Mouse (Mus musculus) CH12.LX (cell line): ENCODE results near the gene S100a2. TPM values are rescaled to one million over a fixed set of nuclear protein-coding genes. Genes with fewer than 3 reads are reported as not detected.

ENCODE experiments used
- DNase-seq: peaks from one replicate; pipeline ENCODE4 v3.0.0-alpha.2; 2013; ENCODE audit errors: extremely low read depth
- H3K27ac ChIP-seq: 2 replicates; pipeline ENCODE4 v1.5.1; 2012; ENCODE audit warnings: low read depth, mild to moderate bottlenecking, control low read depth, moderate library complexity; ENCODE audit not compliant: insufficient read depth
- H3K27me3 ChIP-seq: replicated peaks from 2 replicates; pipeline ENCODE3; 2012; ENCODE audit warnings: inconsistent platforms
- H3K36me3 ChIP-seq, 2 experiments: replicated peaks in 1 of 2; 2 replicates each; pipeline versions ENCODE3 to v1.6.1; 2012; ENCODE audit warnings: inconsistent platforms in 1 of 2, low read length in 1 of 2, mild to moderate bottlenecking in 1 of 2, mixed read lengths in 1 of 2, moderate library complexity in 1 of 2; ENCODE audit not compliant: control insufficient read depth in 1 of 2, insufficient read depth in 1 of 2
- H3K4me1 ChIP-seq, 2 experiments: 2 replicates each; pipeline ENCODE4 v1.6.1; 2012; ENCODE audit warnings: inconsistent platforms in 1 of 2, moderate library complexity in 1 of 2; ENCODE audit not compliant: insufficient read depth in 2 of 2, control insufficient read depth in 1 of 2
- H3K4me2 ChIP-seq: 2 replicates; pipeline ENCODE4 v1.6.1; 2012; ENCODE audit warnings: low read depth, mild to moderate bottlenecking, control low read depth; ENCODE audit not compliant: poor library complexity, insufficient read depth, severe bottlenecking
- H3K4me3 ChIP-seq, 3 experiments: fragments of 150-350 bp in 1 of 3; sonication (generic) in 1 of 3; replicated peaks in 1 of 3; 2 replicates each; pipeline versions ENCODE3 to v1.5.1; 2011 to 2012; ENCODE audit warnings: low read depth in 2 of 3, low read length in 2 of 3, mild to moderate bottlenecking in 2 of 3, moderate library complexity in 2 of 3, control low read depth in 1 of 3, improper control_type of control experiment in 1 of 3, inconsistent platforms in 1 of 3, mixed read lengths in 1 of 3; ENCODE audit not compliant: poor library complexity in 1 of 3
- H3K79me2 ChIP-seq: replicated peaks from 2 replicates; pipeline ENCODE4 v1.6.1; 2012; ENCODE audit warnings: mild to moderate bottlenecking, moderate library complexity; ENCODE audit not compliant: control insufficient read depth, poor library complexity, insufficient read depth, severe bottlenecking; ENCODE audit errors: extremely low read depth
- H3K9ac ChIP-seq: 2 replicates; pipeline ENCODE4 v1.6.1; 2012; ENCODE audit warnings: low read depth, mild to moderate bottlenecking, control low read depth, moderate library complexity; ENCODE audit not compliant: insufficient read depth
- H3K9me3 ChIP-seq: replicated peaks from 2 replicates; pipeline ENCODE3; 2012; ENCODE audit warnings: low read length, inconsistent platforms, mixed read lengths
- CHD1 ChIP-seq: IDR thresholded peaks from 2 replicates; pipeline ENCODE4 v1.6.1; 2012; ENCODE audit warnings: low read depth, low read length, improper control_type of control experiment, inconsistent platforms
- CHD2 ChIP-seq: IDR thresholded peaks from 2 replicates; pipeline ENCODE4 v1.6.1; 2011; ENCODE audit warnings: low read length, improper control_type of control experiment
- E2F4 ChIP-seq: IDR thresholded peaks from 2 replicates; pipeline ENCODE4 v1.6.1; 2011; ENCODE audit warnings: low read depth, low read length, improper control_type of control experiment; ENCODE audit not compliant: insufficient replicate concordance
- EP300 ChIP-seq: IDR thresholded peaks from 2 replicates; pipeline ENCODE4 v1.6.1; 2011; ENCODE audit warnings: low read length, improper control_type of control experiment
- ETS1 ChIP-seq: conservative IDR thresholded peaks from 2 replicates; pipeline ENCODE4 v1.6.1; 2012; ENCODE audit warnings: low read depth, mild to moderate bottlenecking, inconsistent platforms, low read length, improper control_type of control experiment, moderate library complexity
- GABPA ChIP-seq: IDR thresholded peaks from 2 replicates; pipeline ENCODE4 v1.6.1; 2012; ENCODE audit warnings: low read depth, low read length, improper control_type of control experiment, inconsistent platforms; ENCODE audit not compliant: insufficient replicate concordance
- IRF4 ChIP-seq: IDR thresholded peaks from 2 replicates; pipeline ENCODE4 v1.6.1; 2014; ENCODE audit warnings: low read depth, mild to moderate bottlenecking, inconsistent platforms, low read length, improper control_type of control experiment
- JUN ChIP-seq: IDR thresholded peaks from 2 replicates; pipeline ENCODE4 v1.6.1; 2011; ENCODE audit warnings: low read depth, mild to moderate bottlenecking, low read length, improper control_type of control experiment, moderate library complexity; ENCODE audit not compliant: insufficient read depth
- JUND ChIP-seq: conservative IDR thresholded peaks from 2 replicates; pipeline ENCODE4 v1.6.1; 2011; ENCODE audit warnings: low read depth, low read length, improper control_type of control experiment
- KAT2A ChIP-seq: IDR thresholded peaks from 2 replicates; pipeline ENCODE4 v1.6.1; 2012; ENCODE audit warnings: low read length, improper control_type of control experiment, inconsistent platforms; ENCODE audit not compliant: insufficient replicate concordance
- MAZ ChIP-seq: IDR thresholded peaks from 2 replicates; pipeline ENCODE4 v1.6.1; 2012; ENCODE audit warnings: low read depth, mild to moderate bottlenecking, inconsistent platforms, low read length, improper control_type of control experiment, moderate library complexity
- MEF2A ChIP-seq: IDR thresholded peaks from 2 replicates; pipeline ENCODE4 v1.6.1; 2014; ENCODE audit warnings: low read depth, mild to moderate bottlenecking, inconsistent platforms, low read length, improper control_type of control experiment, borderline replicate concordance
- NRF1 ChIP-seq: IDR thresholded peaks from 2 replicates; pipeline ENCODE4 v1.6.1; 2014; ENCODE audit warnings: low read depth, mild to moderate bottlenecking, inconsistent platforms, low read length, improper control_type of control experiment, moderate library complexity
- POLR2AphosphoS2 ChIP-seq: IDR thresholded peaks from 2 replicates; pipeline ENCODE4 v1.6.1; 2011; ENCODE audit warnings: low read depth, low read length, improper control_type of control experiment
- RAD21 ChIP-seq: IDR thresholded peaks from 2 replicates; pipeline ENCODE4 v1.6.1; 2011; ENCODE audit warnings: low read depth, mild to moderate bottlenecking, low read length, improper control_type of control experiment, moderate library complexity
- RCOR1 ChIP-seq: conservative IDR thresholded peaks from 2 replicates; pipeline ENCODE4 v1.6.1; 2012; ENCODE audit warnings: low read depth, mild to moderate bottlenecking, inconsistent platforms, low read length, improper control_type of control experiment
- SMC3 ChIP-seq: IDR thresholded peaks from 2 replicates; pipeline ENCODE4 v1.6.1; 2011; ENCODE audit warnings: low read depth, low read length, improper control_type of control experiment
- TBP ChIP-seq: conservative IDR thresholded peaks from 2 replicates; pipeline ENCODE4 v1.6.1; 2011; ENCODE audit warnings: low read depth, low read length, improper control_type of control experiment
- TCF12 ChIP-seq: IDR thresholded peaks from 2 replicates; pipeline ENCODE4 v1.6.1; 2014; ENCODE audit warnings: low read depth, mild to moderate bottlenecking, inconsistent platforms, low read length, improper control_type of control experiment
- UBTF ChIP-seq: IDR thresholded peaks from 2 replicates; pipeline ENCODE4 v1.6.1; 2012; ENCODE audit warnings: low read depth, mild to moderate bottlenecking, inconsistent platforms, low read length, improper control_type of control experiment, moderate library complexity
- USF1 ChIP-seq: IDR thresholded peaks from 2 replicates; pipeline ENCODE4 v1.6.1; 2014; ENCODE audit warnings: low read depth, mild to moderate bottlenecking, inconsistent platforms, low read length, improper control_type of control experiment
- ZKSCAN1 ChIP-seq: IDR thresholded peaks from 2 replicates; pipeline ENCODE4 v1.6.1; 2012; ENCODE audit warnings: low read depth, inconsistent platforms, low read length, improper control_type of control experiment, borderline replicate concordance
- ZMIZ1 ChIP-seq: IDR thresholded peaks from 2 replicates; pipeline ENCODE4 v1.6.1; 2012; ENCODE audit warnings: low read depth, mild to moderate bottlenecking, inconsistent platforms, low read length, improper control_type of control experiment
- dilution Hi-C: fragments of 300-500 bp; cut with MboI; formaldehyde crosslinking; loops from 2 replicates; pipeline ENCODE4 v1.14.3; 2020; ENCODE audit warnings: low sequenced_read_pairs; ENCODE audit not compliant: extremely low pct_unique_long_range_greater_than_20kb, extremely low pct_ligation_motif_present
- in situ Hi-C: fragments of 300-500 bp; cut with MboI; formaldehyde crosslinking; loops from 3 replicates; pipeline ENCODE4 v1.14.3; 2019; ENCODE audit warnings: low sequenced_read_pairs, low pct_ligation_motif_present, low pct_unique_long_range_greater_than_20kb, mixed read lengths
- polyA plus RNA-seq: library from polyadenylated mRNA; unstranded; fragments of >175 nt; gene quantifications from 2 replicates; pipeline ENCODE4 v1.2.1, GENCODE M21; 2012; ENCODE audit warnings: low read depth; ENCODE audit not compliant: insufficient read length
- total RNA-seq, 2 experiments: library from RNA; depleted of rRNA; stranded (reverse); fragments of 300-350 nt in 1 of 2; fragments of >200 nt in 1 of 2; gene quantifications; 2 replicates each; pipeline ENCODE4 v1.2.3; 2012 to 2014

The S100a2 gene
- total and polyA plus RNA-seq, 3 experiments: not detected

DNA sequence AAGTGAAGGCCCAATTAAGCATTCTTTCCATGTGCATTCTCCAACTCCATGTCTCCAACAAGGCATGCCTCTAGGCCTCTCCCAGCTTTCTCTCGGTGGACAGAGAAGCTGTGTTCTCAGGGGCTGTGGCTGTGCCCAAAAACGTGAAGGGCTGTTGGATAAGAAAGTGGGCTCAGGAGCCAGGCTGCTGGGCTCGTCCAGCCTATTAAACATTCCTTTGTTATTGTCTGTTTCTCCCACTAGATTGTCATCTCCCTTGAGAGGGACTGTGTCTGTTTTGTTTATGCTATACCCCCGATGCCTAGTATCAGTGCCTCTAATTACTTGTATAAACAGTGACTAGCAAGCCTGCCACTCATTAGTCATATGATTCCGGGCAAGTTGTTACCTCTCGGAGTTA, 7.7 kb downstream of the S100a2 start:
- peaks cover 2 to 6% of the 10 kb centered on the region in 2 experiments; a peak in 3 of 4 replicates for H3K4me1 ChIP-seq
- no peak overlapping the region for H3K4me2 ChIP-seq
- H3K79me2 ChIP-seq: no peaks in the 10 kb centered on the region
- no peak overlapping the region for H3K9ac ChIP-seq
- peaks cover 7% of the 10 kb centered on the region for H3K9me3 ChIP-seq
- no peaks in the 10 kb centered on the region for H3K36me3 ChIP-seq
- DNase-seq: no peak
- no peak overlapping the region for H3K4me3 ChIP-seq
- TF ChIP-seq NRF1: no peak
- TF ChIP-seq CHD2: no peak
- TF ChIP-seq EP300: no peak
- TF ChIP-seq ZMIZ1: no peak
- no peak for TF ChIP-seq JUND
- TF ChIP-seq SMC3: no peak
- no peak for TF ChIP-seq JUN
- no peak for TF ChIP-seq TCF12
- TF ChIP-seq E2F4: no peak
- no peak for TF ChIP-seq MEF2A
- no peak for TF ChIP-seq ZKSCAN1
- no peak for TF ChIP-seq CHD1
- H3K27ac ChIP-seq: no peak overlapping the region
- in situ Hi-C loops: no loop called here
- no peaks in the 10 kb centered on the region for H3K27me3 ChIP-seq
- dilution Hi-C loops: no loop called here

DNA sequence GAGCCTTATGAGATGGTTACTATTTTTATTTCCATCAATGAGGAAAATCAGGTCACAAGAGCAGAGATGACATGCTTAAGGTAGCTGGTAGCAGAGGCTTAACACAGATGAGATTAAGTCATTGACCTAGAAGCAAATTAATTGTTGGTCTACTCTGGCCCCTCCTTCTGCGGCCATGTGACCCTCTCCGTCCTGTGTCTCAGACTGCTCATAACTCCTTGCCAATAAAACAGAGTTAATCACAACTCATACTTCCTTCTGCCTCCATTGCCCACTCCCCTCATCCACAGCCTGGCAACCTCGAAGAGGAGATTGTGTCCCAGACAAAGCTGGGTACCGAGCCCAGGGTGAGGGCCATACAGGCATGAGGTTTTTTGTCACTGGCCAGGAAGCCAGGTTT, 8.2 kb downstream of the S100a2 start:
- in situ Hi-C loops: no loop called here
- dilution Hi-C loops: no loop called here

More for the DNA sequence above, 8.2 kb downstream of the S100a2 start:
- no peaks in the 10 kb centered on the region for H3K27me3 ChIP-seq
- H3K4me2 ChIP-seq: no peak overlapping the region
- no peaks in the 10 kb centered on the region for H3K79me2 ChIP-seq
- no peak overlapping the region for H3K27ac ChIP-seq
- peaks cover 7% of the 10 kb centered on the region for H3K9me3 ChIP-seq
- H3K4me1 ChIP-seq: peaks cover 2 to 6% of the 10 kb centered on the region in 2 experiments; a peak in 3 of 4 replicates
- DNase-seq: no peak
- H3K4me3 ChIP-seq: no peak overlapping the region
- H3K9ac ChIP-seq: no peak overlapping the region
- no peaks in the 10 kb centered on the region for H3K36me3 ChIP-seq
- TF ChIP-seq RAD21 (no peak), MEF2A (no peak), TCF12 (no peak), USF1 (no peak), KAT2A (no peak), RCOR1 (no peak), IRF4 (no peak), MAZ (no peak), POLR2AphosphoS2 (no peak), JUND (no peak), NRF1 (no peak), TBP (no peak), ZMIZ1 (no peak), ETS1 (no peak), ZKSCAN1 (no peak), UBTF (no peak), GABPA (no peak)
